Mouse (Mus musculus) heart, adult 8-10 months (tissue): ENCODE data around the gene Tmem222. TPM values are rescaled to one million over a fixed set of nuclear protein-coding genes. Genes with fewer than 3 reads are reported as not detected.

ENCODE experiments used
- DNase-seq: peaks from one replicate; pipeline ENCODE4 v3.0.0; 2022; ENCODE audit warnings: low spot score
- total RNA-seq, 4 experiments: library from RNA; stranded (reverse); gene quantifications; 2 replicates each; pipeline ENCODE4 v1.2.4; 2022

Gene Tmem222
- total RNA-seq, 4 experiments from 2014 or later = 29.3 to 39.8 (median 34.3) TPM

GRCm38 (mm10) chr4:133285299-133285698 is 7.7 kb upstream of the Tmem222 start:
- DNase-seq = no peak

GRCm38 (mm10) chr4:133282656-133283055 is 5.1 kb upstream of the Tmem222 start:
- no peak for DNase-seq

- DNase-seq = no peak
Observed at GRCm38 (mm10) chr4:133281951-133282481, 4.4 kb upstream of the Tmem222 start.

GRCm38 (mm10) chr4:133281513-133281912 is 3.9 kb upstream of the Tmem222 start:
- no peak for DNase-seq

- no peak for DNase-seq
Observed at GRCm38 (mm10) chr4:133278482-133278881, 890 bp upstream of the Tmem222 start.

- no peak for DNase-seq
Observed at GRCm38 (mm10) chr4:133278067-133278466, 475 bp upstream of the Tmem222 start.

GRCm38 (mm10) chr4:133270929-133271328 is 6.7 kb downstream of the Tmem222 start:
- no peak for DNase-seq

GRCm38 (mm10) chr4:133269596-133269995 is 8.0 kb downstream of the Tmem222 start:
- DNase-seq = peak; percentile 61

- no peak for DNase-seq
Observed at GRCm38 (mm10) chr4:133268931-133269330, 8.7 kb downstream of the Tmem222 start.

- no peak for DNase-seq
Observed at GRCm38 (mm10) chr4:133266248-133266880, 11.2 kb downstream of the Tmem222 start.

- no peak for DNase-seq
Observed at GRCm38 (mm10) chr4:133265759-133266158, 11.8 kb downstream of the Tmem222 start.

GRCm38 (mm10) chr4:133265297-133265696 is 12.3 kb downstream of the Tmem222 start:
- no peak for DNase-seq

- DNase-seq = no peak
Observed at GRCm38 (mm10) chr4:133264559-133264958, 13.0 kb downstream of the Tmem222 start.

- DNase-seq = no peak
Observed at GRCm38 (mm10) chr4:133263756-133264155, 13.8 kb downstream of the Tmem222 start.

GRCm38 (mm10) chr4:133262882-133263281 is 14.7 kb downstream of the Tmem222 start, which contains the start of gene Sytl1:
Sytl1 (minus strand) TSS chr4:133263113.
- no peak for DNase-seq

GRCm38 (mm10) chr4:133262375-133262765 is 15.2 kb downstream of the Tmem222 start:
- DNase-seq = no peak

GRCm38 (mm10) chr4:133261641-133262374 is 15.8 kb downstream of the Tmem222 start:
- DNase-seq = no peak

- no peak for DNase-seq
Observed at GRCm38 (mm10) chr4:133257798-133258408, 19.7 kb downstream of the Tmem222 start.

- no peak for DNase-seq
Observed at GRCm38 (mm10) chr4:133257230-133257629, 20.4 kb downstream of the Tmem222 start.

- DNase-seq = no peak
Observed at GRCm38 (mm10) chr4:133256820-133257219, 20.8 kb downstream of the Tmem222 start.

- DNase-seq = no peak
Observed at GRCm38 (mm10) chr4:133255392-133255791, 22.2 kb downstream of the Tmem222 start.

- DNase-seq = no peak
Observed at GRCm38 (mm10) chr4:133253412-133253811, 24.2 kb downstream of the Tmem222 start.
